Mouse (Mus musculus): ENCODE results near the gene Sebox.
"Not testable (repeated sequence)": the region's sequence is repeated elsewhere in the genome, so short reads cannot be mapped to it uniquely, and the experiment has no call there.

DNA sequence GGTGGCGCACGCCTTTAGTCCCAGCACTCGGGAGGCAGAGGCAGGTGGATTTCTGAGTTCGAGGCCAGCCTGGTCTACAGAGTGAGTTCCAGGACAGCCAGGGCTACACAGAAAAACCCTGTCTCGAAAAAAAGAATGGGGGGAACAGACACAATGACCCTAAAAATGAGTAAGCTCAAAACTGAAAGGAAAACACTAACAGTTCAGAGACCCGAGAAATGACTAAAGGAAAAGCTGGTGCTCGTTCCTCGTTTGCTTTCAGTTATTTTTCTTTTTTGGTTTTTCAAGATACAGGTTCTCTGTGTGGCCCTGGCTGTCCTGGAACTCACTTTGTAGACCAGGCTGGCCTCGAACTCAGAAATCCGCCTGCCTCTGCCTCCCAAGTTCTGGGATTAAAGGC lies 28.3 kb downstream of the Sebox start:
- TF ChIP-seq CTCF, EP300 (IDR thresholded peaks at IDR 0.05; ENCODE audit: low read depth): not testable (repeated sequence)

Data from liver, postnatal 0 days (tissue).